Mouse (Mus musculus) heart, embryonic 11.5 days (tissue): ENCODE data around the gene Stxbp4. TPM values are rescaled to one million over a fixed set of nuclear protein-coding genes. Genes with fewer than 3 reads are reported as not detected.

ENCODE experiments used
- ATAC-seq: fragments of 200-750 bp; cut with Nextera tagmentation; replicated peaks from 2 replicates; pipeline ENCODE4 v1.8.0; 2017; ENCODE audit warnings: moderate library complexity; ENCODE audit not compliant: insufficient number of reproducible peaks, low FRiP score, low TSS enrichment
- H3K27ac ChIP-seq: fragments of 300-500 bp; sonication (generic); 2 replicates; pipeline ENCODE4 v1.5.1; 2014; ENCODE audit warnings: mild to moderate bottlenecking, low read depth, low read length
- H3K27me3 ChIP-seq: fragments of 300-500 bp; sonication (generic); 2 replicates; pipeline ENCODE4 v1.6.1; 2014; ENCODE audit warnings: mild to moderate bottlenecking, low read length, mixed read lengths; ENCODE audit not compliant: control insufficient read depth, insufficient read depth
- H3K36me3 ChIP-seq: fragments of 300-500 bp; sonication (generic); 2 replicates; pipeline ENCODE4 v1.6.1; 2014; ENCODE audit warnings: mild to moderate bottlenecking, low read length, moderate library complexity, mixed read lengths; ENCODE audit not compliant: control insufficient read depth, insufficient read depth
- H3K4me1 ChIP-seq: fragments of 300-500 bp; sonication (generic); 2 replicates; pipeline ENCODE4 v1.6.1; 2014; ENCODE audit warnings: low read length; ENCODE audit not compliant: control insufficient read depth, insufficient read depth
- H3K4me2 ChIP-seq: fragments of 300-500 bp; sonication (generic); 2 replicates; pipeline ENCODE4 v1.6.1; 2014; ENCODE audit warnings: mild to moderate bottlenecking, moderate library complexity
- H3K4me3 ChIP-seq: fragments of 300-500 bp; sonication (generic); 2 replicates; pipeline ENCODE4 v1.5.1; 2014; ENCODE audit warnings: low read depth, low read length
- H3K9ac ChIP-seq: fragments of 300-500 bp; sonication (generic); 2 replicates; pipeline ENCODE4 v1.6.1; 2014; ENCODE audit warnings: mild to moderate bottlenecking, low read depth, low read length, moderate library complexity
- H3K9me3 ChIP-seq: fragments of 300-500 bp; sonication (generic); replicated peaks from 2 replicates; pipeline ENCODE4 v1.6.1; 2016; ENCODE audit warnings: low read length; ENCODE audit not compliant: control insufficient read depth
- WGBS: fragments of 180-500 bp; shearing (Covaris S2); extraction: QIAGEN DNeasy Blood & Tissue Kit; methylation state at CpG from one replicate; pipeline ENCODE4 v1.1.7; 2014; ENCODE audit not compliant: insufficient replicate concordance; 5-methylcytosine and 5-hydroxymethylcytosine counted together
- polyA plus RNA-seq: library from polyadenylated mRNA; unstranded; fragments of >200 nt; fragmentation: Nextera tagmentation; extraction: Ambion mirVana; gene quantifications from 2 replicates; pipeline ENCODE4 v1.2.1, GENCODE M21; 2014

The Stxbp4 gene
- polyA plus RNA-seq, 1 experiment from 2014 or later, result 21.0 TPM

DNA sequence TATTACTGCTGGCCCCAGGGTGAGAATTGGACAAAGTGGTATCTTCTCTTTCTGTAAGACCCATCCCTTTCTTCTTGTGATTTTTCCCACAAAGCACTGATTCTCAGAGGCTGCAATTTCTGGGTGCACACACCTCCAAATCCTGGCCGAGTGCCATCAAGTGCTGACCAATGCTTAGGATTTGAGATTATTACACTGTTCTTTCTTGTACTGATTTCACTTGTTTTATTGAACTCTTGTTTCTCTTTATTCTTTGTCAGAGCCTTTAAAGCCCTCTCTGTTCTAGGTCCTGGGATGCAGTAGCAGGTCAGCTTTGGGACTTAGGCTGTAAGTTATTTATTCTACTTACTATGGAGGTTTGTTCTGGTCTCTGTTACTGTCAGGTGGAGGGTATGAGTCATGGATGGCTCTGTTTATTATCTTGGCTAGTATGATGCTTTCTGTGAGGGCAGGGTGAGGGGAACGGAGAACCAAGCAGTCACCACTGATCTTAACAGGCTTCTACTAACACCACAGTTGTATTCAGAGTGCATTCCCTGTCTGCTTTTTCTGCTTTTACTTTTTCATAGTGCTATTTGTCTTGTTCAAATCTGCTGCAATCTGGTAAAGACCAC, 67.1 kb downstream of the Stxbp4 start:
- Histone ChIP-seq H3K9me3 (no peaks in the 10 kb centered on the region), H3K9ac (no peak overlapping the region), H3K27me3 (no peaks in the 10 kb centered on the region), H3K36me3 (no peaks in the 10 kb centered on the region), H3K4me3 (no peak overlapping the region), H3K27ac (no peak overlapping the region), H3K4me1 (no peaks in the 10 kb centered on the region), H3K4me2 (no peak overlapping the region)
- 57% methylated on average over 2 of the region's 2 CpGs for WGBS
- ATAC-seq, result no peak; the same call in 1 of the 2 replicates

DNA sequence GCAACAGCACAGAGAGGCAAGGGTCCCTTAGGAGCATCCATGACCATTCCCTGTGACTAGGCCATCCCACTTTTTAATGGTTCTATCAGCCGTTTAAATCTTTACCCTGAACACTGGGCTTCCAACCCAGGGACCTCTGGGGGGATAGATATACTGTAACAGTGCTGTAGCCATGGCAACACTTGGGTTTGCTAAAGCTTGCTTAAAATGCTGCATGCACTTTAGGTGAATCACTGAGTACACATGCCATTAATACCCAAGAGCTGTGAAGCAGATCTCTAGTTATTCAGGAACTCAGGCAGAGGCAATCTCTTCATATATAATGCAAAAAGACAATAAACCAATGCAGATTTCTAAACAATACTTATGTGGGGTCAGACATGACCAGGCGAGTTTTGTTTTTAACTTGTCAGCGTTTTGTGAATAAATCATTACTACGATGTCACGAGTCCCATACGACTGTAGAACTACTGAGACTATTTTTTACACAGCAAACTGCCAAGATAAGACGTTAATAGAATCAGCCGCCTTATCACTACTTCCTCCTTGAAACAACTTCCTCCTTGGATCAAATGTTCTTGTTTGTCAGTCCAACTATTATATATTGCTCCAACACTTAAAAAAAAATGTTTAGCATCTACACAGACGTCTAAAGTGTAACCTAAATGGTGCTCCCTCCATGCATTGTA, 79.4 kb downstream of the Stxbp4 start:
- no peaks in the 10 kb centered on the region for H3K27me3 ChIP-seq
- H3K27ac ChIP-seq, result no peak overlapping the region
- H3K4me3 ChIP-seq, result no peak overlapping the region
- no peak overlapping the region for H3K4me2 ChIP-seq
- no peaks in the 10 kb centered on the region for H3K4me1 ChIP-seq
- no peak overlapping the region for H3K9ac ChIP-seq
- WGBS, result 52% methylated on average over 9 of the region's 9 CpGs
- H3K9me3 ChIP-seq, result no peaks in the 10 kb centered on the region
- ATAC-seq, result no peak
- no peaks in the 10 kb centered on the region for H3K36me3 ChIP-seq

DNA sequence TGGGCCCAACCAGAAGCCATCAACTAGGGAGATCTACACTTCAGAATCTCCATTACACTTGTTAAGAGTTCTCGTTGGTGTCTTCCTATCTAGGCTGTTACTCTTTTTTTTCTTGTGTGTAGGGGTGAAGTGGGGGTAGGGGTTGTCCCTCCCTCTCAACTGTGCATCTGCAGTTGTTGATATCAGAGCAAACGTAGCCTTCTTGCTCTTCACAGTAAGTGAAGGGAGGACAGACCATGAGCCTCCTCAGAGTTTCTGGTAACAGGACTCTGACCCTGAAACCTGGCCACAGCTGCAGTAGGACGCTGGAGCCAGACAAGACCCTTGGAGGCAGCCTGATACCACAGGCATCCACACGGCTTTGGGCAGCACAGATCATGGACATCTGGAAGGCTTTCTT, 81.4 kb downstream of the Stxbp4 start:
- ATAC-seq, result no peak
- no peak overlapping the region for H3K27ac ChIP-seq
- peaks cover 5% of the 10 kb centered on the region for H3K4me1 ChIP-seq
- no peaks in the 10 kb centered on the region for H3K36me3 ChIP-seq
- H3K4me3 ChIP-seq, result no peak overlapping the region
- 41% methylated on average over 4 of the region's 4 CpGs for WGBS
- no peak overlapping the region for H3K9ac ChIP-seq
- no peak overlapping the region for H3K4me2 ChIP-seq
- H3K9me3 ChIP-seq, result no peaks in the 10 kb centered on the region
- H3K27me3 ChIP-seq, result no peaks in the 10 kb centered on the region

DNA sequence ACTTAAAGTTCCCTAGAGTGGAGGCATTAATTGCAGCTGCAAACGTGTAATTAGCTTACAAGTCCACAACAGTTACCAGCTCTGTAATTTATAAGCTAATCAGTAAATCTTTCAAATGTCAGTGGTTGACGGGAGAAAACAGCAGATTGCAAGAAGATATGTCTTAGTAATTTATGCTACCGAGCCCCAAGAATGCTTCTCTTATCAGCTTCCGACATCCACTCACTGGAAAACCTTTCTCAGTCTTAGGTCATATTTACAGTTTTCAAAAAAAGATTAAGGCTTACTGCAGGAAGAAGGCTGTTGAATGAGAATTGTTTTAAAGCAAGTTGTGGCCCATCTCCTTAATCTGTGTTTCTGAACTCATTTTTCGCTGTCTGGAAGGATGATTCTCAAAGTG, 83.9 kb downstream of the Stxbp4 start:
- 63% methylated on average over 5 of the region's 5 CpGs for WGBS
- Histone ChIP-seq H3K4me1 (peaks cover 5% of the 10 kb centered on the region), H3K9me3 (no peaks in the 10 kb centered on the region), H3K4me3 (no peak overlapping the region), H3K4me2 (no peak overlapping the region), H3K9ac (no peak overlapping the region), H3K27me3 (no peaks in the 10 kb centered on the region), H3K36me3 (no peaks in the 10 kb centered on the region), H3K27ac (no peak overlapping the region)
- ATAC-seq, result no peak

DNA sequence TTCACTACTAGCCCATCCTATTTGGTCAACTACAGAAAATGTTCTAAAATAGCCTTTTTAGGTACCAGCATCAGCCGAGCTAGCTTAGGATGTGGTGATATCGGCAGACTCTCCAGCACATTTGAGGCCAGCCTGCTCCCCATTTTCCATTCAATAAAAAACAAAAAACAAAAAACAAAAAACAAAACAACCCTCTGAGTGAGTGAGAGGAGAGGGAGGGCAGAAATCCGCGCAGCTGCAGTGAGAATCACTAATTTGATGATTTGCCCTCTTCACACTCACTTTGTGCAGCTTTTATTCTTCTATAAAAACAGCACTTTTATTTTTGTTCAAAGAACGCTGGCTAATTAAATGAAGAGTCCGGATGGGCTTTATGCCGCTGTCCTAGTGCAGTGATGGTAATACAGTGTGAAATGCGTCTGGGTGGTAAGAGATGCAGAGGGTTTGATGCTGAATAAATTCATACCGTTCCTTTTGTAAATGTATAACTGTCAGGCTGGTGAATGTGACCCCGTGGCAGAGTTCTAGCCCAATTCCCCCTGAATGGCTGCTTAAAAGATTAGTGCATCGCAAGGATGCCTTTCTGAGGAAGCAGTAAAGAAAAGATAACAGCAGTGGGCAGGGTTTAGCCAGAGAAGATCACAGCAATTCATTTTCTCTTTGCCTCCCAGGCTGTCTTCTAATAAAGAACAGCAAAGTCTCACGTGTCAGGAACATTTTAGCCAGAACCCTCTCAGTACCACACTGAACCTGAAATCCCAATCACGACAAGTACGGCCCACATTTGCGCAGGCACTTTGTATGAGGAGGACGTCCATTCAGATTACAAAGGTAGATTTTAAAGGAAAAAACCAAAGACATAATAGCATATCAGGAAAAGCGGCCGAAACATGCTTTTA, 85.3 kb downstream of the Stxbp4 start:
- Histone ChIP-seq H3K4me2 (no peak overlapping the region; the same call in 1 of the 2 replicates), H3K27ac (no peak overlapping the region), H3K9me3 (no peaks in the 10 kb centered on the region), H3K4me3 (no peak overlapping the region), H3K27me3 (no peaks in the 10 kb centered on the region), H3K9ac (no peak overlapping the region), H3K36me3 (no peaks in the 10 kb centered on the region), H3K4me1 (peaks cover 5% of the 10 kb centered on the region)
- no peak for ATAC-seq
- 76% methylated on average over 18 of the region's 18 CpGs for WGBS

DNA sequence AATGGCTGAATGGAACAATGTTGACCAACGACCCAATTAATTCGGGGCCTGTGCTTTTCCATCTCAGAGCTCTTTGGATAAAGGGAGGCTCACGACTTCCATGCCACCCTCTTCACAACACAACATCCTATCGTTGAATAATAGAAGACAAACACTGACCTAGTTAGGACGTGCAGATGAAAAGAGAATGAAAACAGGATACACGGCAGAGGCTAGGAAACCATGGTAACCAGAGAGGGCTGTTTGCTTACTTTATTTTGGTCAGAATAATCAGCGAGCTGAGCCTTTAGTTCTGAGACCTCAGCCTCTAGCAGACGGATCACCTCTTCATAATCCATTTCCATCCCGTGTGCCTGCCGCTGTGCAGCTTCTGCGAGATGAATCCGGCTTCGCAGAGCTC, 89.3 kb downstream of the Stxbp4 start:
- no peak for ATAC-seq
- 75% methylated on average over 13 of the region's 13 CpGs for WGBS
- Histone ChIP-seq H3K27me3 (no peaks in the 10 kb centered on the region), H3K27ac (no peak overlapping the region), H3K4me3 (no peak overlapping the region), H3K9me3 (no peaks in the 10 kb centered on the region), H3K4me1 (peaks cover 5% of the 10 kb centered on the region), H3K36me3 (no peaks in the 10 kb centered on the region), H3K9ac (no peak overlapping the region), H3K4me2 (no peak overlapping the region)

DNA sequence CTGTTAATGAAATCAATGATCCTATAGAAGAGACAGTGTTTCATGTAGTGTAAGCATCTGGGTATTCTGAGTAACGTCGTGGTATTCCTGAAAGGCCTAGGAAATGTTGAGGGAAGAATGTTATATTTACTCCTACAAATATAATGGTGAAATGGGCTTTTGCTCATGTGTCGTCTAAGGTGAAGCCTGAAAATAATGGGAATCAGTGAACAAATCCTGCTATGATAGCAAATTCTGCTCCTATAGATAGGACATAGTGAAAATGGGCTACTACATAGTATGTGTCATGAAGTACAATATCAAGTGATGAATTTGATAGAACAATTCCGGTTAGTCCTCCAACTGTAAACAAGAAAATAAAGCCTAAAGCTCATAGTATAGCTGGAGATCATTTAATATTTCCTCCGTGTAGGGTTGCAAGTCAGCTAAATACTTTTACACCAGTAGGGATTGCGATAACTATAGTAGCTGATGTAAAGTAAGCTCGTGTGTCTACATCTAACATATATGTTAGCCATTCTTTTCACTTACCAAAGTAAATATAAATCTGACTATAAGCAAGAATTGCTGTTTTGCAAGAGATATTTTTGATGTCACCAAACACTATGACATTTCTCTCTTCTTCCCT, 99.1 kb downstream of the Stxbp4 start:
- 86% methylated on average over 7 of the region's 7 CpGs for WGBS
- H3K4me2 ChIP-seq, result no peak overlapping the region
- H3K4me3 ChIP-seq, result no peak overlapping the region
- no peaks in the 10 kb centered on the region for H3K9me3 ChIP-seq
- no peak; the same call in 1 of the 2 replicates for ATAC-seq
- H3K36me3 ChIP-seq, result peaks cover 4% of the 10 kb centered on the region; the same call in 1 of the 2 replicates
- no peak overlapping the region for H3K27ac ChIP-seq
- H3K4me1 ChIP-seq, result no peaks in the 10 kb centered on the region
- no peak overlapping the region for H3K9ac ChIP-seq
- no peaks in the 10 kb centered on the region for H3K27me3 ChIP-seq

DNA sequence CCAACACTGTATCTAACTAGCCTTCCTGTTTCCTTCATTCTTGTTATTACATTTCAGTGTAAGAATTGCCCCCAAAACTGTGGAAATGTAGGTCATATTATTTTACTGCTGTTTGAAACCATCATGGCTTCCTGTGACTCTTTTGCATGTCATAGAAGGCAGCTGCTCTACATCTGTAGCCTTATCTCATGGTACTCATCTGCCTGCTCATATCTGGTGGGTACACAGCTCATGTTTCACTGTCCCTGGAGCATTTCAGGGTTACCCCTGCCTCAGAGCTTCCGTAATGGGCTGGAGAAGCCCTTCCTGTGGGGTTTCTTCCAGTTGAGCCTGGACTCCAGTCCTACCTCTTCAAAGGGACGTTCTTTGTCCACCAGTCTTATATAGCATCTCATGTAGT, 112.6 kb downstream of the Stxbp4 start:
- peaks cover 9% of the 10 kb centered on the region for H3K4me1 ChIP-seq
- WGBS, result 66% methylated on average over 2 of the region's 2 CpGs
- no peak for ATAC-seq
- H3K4me3 ChIP-seq, result no peak overlapping the region
- 0 out of 2 replicates have a peak, but pooled peaks cover 2% of the 10 kb centered on the region for H3K36me3 ChIP-seq
- no peak overlapping the region for H3K4me2 ChIP-seq
- no peak overlapping the region for H3K9ac ChIP-seq
- no peaks in the 10 kb centered on the region for H3K27me3 ChIP-seq
- H3K9me3 ChIP-seq, result no peaks in the 10 kb centered on the region
- no peak overlapping the region for H3K27ac ChIP-seq
